Mouse (Mus musculus): ENCODE results near the gene Ccdc146. TPM values are rescaled to one million over a fixed set of nuclear protein-coding genes. Genes with fewer than 3 reads are reported as not detected.

The Ccdc146 gene
- total RNA-seq, 2 experiments from 2014 or later, result 1.7 to 4.2 TPM

- no peak for DNase-seq
These were observed 161.0 kb downstream of the Ccdc146 start for GRCm38 (mm10) chr5:21263202-21264055.

- DNase-seq, result no peak
These were observed 163.2 kb downstream of the Ccdc146 start for GRCm38 (mm10) chr5:21261202-21261844.

- no peak for DNase-seq
These were observed 163.7 kb downstream of the Ccdc146 start for GRCm38 (mm10) chr5:21260746-21261145.

- DNase-seq, result no peak
These were observed 166.7 kb downstream of the Ccdc146 start for GRCm38 (mm10) chr5:21257806-21258205.

DNA sequence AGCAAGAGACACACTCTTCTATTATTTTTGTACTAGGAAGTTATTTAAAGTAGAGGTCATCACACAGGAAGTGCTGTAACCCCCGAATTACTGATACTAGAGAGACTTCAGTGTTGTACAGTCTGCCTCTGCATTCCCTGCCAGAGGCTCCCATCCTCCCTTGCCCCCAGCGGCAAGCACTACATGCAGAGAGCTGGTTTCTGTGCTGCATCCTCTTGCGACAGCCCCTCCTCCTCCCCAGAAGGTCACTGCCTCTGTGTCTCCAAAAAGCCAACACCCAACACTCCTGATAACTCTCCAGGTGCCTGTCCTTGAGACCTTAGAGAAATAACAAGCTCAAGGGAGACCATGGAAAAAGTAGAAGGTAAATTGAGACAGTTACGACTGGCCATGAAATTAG is 167.4 kb downstream of the Ccdc146 start:
- DNase-seq, result no peak

- DNase-seq, result no peak
These were observed 168.8 kb downstream of the Ccdc146 start for GRCm38 (mm10) chr5:21255551-21256132.

DNA sequence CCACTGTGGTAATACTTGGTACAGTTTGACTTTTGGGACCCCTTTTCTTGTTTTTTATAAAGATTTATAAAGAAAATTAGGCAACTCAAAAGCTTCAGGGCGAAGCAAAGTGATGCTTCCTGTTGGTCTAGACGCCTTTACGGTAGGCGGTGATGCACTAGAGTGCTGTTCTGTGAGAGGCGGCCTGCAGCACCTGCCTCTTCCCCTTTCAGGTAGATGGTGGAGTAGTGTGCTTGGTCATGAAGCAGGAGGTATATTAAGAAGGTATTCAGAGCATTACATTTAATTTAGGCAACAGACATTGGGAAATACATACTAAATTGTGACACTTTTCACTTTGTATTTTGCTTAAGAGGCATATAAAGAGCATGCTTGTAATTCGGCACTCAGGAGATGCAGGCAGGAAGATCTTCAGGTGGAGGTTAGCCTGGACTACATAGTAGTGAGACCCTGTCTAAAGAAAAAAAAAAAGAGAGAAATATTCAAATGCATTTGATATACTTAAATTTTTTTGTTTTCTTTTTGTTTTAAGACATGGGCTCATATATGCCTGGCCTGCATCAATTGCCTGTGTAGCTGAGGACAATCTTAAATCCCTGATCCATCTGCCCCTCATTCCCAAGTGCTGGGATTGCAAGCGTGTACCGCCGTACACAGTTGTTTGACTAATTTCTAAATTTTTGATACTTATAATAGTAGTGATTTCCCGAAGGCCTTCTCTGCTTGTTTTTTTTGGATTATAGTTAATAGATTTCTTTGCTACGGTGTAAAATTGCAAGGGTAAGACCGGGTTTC is 169.5 kb downstream of the Ccdc146 start:
- no peak for DNase-seq

- no peak for DNase-seq
These were observed 175.6 kb downstream of the Ccdc146 start for GRCm38 (mm10) chr5:21248834-21249233.

DNA sequence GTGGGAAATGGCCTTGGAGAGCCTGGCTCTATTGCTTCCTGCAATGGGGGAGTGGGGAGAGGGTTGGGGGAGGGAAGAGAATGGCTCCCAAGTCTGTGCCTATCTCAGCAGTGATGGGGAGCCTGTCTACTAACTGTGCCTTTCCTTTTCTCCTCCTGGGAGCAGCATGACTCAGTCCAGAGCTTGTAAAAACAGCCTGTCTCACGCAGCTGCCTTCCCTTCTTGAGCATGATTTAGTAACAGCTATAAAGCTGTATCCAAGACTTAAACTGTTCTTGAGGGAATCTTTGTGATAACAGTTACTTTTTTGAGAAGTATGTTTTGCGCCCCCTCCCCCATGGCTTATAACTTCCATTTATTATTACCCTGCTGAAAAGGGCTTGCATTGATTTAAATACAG is 176.6 kb downstream of the Ccdc146 start:
- no peak for DNase-seq

DNA sequence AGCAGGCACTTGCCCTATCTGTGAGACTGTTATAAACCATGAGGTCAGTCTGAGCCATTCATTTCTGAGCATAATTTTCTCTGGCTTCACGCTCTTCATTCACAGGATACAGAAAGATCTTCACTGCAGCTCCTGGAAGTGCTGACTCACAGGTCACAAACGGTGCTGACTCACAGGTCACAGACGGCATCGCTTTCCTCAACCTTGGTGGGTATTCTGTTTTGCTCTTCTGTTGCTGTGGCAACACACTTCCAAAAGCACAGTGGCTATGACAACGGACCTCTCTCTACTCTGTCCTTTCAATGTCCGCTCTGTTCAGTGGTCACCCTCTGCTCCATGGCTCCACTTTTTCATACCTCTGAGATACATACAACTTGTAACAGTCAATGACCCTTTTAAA is 177.7 kb downstream of the Ccdc146 start:
- DNase-seq, result no peak

DNA sequence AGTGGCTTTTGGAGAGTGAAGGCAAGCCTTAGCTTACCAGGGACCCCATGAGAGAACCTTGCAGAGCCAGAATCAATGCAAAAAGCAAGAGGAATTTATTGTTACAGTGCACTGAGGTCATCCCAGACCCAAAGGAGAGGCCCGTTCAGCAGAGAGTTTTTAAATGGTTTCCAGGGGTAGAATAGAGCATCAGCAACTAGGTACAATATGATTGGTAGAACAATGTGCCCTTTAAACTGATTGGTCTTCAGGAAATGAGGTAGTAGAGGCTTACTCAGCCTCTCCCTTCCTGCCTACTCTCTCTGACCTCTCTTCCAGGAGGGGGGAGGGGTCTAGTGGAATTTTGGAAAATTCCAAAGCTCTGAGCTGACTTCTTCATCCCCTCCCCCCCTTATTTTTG is 179.2 kb downstream of the Ccdc146 start:
- no peak for DNase-seq

- DNase-seq, result no peak
These were observed 179.9 kb downstream of the Ccdc146 start for GRCm38 (mm10) chr5:21244575-21244974.

Other genes with a start within 250 kb of the Ccdc146 start
- gene Gsap, start 238.4 kb downstream of the Ccdc146 start, total RNA-seq (2021), result 1 to 10 TPM; 1.4 to 1.6 TPM
- 1 to 10 TPM; 6.3 to 7.2 TPM for gene Fgl2, start 52.0 kb downstream of the Ccdc146 start, total RNA-seq (2021)
- gene Fam185a, start 281 bp upstream of the Ccdc146 start, total RNA-seq (2021), result 1 to 10 TPM; 8.1 to 8.6 TPM
- 1 to 10 TPM; 2.4 to 4.7 TPM for gene Lrrc17, start 118.9 kb upstream of the Ccdc146 start, total RNA-seq (2021)
- under 1 TPM; 0.13 to 0.18 TPM for gene Fbxl13, start 221.0 kb upstream of the Ccdc146 start, total RNA-seq (2021)
- gene Armc10, start 221.1 kb upstream of the Ccdc146 start, total RNA-seq (2021), result 1 to 10 TPM; 3.7 to 4.1 TPM

Measured in gastrocnemius, postnatal 25 days (tissue).